Mouse (Mus musculus) bone marrow macrophage, adult 2 months (primary cell): ENCODE measurements around the gene Ccdc86.

Experiments used
- CTCF ChIP-seq: IDR thresholded peaks from 2 replicates; pipeline ENCODE4 v1.5.1; 2012; ENCODE audit warnings: low read depth, mild to moderate bottlenecking, low read length, moderate library complexity
- POLR2A ChIP-seq: IDR thresholded peaks from 2 replicates; pipeline ENCODE4 v1.6.1; 2012; ENCODE audit warnings: mild to moderate bottlenecking, low read depth, low read length, borderline replicate concordance

DNA sequence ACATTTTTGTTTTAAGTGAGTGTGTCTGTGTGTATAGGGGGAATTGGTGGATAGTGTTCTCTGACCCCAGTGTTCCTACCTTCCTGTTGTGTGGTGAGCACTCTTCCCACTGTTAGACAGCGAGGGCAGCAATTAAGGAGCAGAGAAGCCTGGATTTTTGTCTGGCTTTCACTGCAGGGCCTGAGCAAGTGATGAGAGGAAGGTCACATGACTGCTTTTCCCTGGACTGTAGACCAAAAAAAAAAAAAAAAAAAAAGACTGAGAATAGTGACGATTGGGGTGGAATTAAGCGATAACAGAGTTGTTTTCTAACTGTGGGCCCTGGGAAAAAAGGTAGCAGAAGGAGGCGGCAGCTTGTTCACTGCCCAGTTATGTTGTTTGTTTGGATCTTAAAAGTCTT lies 22.4 kb downstream of the Ccdc86 start:
- TF ChIP-seq CTCF (no peak), POLR2A (no peak)
